Mouse (Mus musculus) B cell, adult 67 days (primary cell): ENCODE data around the gene Rsad1. TPM values are rescaled to one million over a fixed set of nuclear protein-coding genes. Genes with fewer than 3 reads are reported as not detected.

Experiments used
- total RNA-seq, 2 experiments: library from RNA; stranded (reverse); gene quantifications; 4 replicates each; pipeline ENCODE4 v1.2.4; 2023

Gene Rsad1
- total RNA-seq, result 1 to 10 TPM; 7.9 to 9.0 TPM

DNA sequence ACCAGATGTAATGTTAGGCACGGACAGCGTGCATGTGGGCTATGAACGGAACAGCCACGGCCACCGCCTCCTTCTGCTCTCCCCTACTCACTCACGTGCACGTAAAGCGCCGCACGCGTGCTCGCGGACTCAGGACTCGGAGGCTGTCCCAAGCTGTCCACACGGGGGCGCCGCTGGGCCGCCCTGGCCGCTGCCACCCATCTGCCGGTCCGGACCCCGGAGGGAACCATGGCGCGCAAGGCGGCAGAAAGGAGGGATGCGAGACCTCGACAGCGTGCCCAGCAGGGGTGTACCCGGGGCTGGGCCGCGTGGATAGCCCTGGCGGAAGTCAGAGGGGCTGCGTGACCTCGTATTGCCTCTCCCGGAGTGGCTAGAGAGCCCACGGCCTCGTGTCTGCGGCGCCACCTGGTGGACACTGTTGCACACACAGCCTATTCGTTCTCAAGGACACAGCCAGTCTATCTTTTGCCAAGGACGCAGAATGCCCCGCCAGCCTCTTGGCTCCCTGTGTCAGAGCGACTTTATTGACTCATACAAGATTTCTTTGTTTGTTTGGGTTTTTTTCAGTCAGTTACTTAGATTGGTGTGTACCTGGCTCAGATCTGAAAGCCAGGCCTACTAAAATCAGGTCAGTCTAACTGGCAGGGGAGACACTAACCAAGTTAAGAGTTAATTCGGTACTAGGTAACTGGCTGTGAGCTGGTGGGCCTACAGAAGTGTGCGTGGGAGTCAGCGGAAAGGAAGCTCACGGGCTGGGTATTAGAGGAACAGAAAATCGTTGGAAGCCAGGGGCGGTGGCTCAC is at the start of gene Rsad1:
TSS of gene Rsad1 (minus strand) at position 368 of the 803 bp plus-strand sequence.

DNA sequence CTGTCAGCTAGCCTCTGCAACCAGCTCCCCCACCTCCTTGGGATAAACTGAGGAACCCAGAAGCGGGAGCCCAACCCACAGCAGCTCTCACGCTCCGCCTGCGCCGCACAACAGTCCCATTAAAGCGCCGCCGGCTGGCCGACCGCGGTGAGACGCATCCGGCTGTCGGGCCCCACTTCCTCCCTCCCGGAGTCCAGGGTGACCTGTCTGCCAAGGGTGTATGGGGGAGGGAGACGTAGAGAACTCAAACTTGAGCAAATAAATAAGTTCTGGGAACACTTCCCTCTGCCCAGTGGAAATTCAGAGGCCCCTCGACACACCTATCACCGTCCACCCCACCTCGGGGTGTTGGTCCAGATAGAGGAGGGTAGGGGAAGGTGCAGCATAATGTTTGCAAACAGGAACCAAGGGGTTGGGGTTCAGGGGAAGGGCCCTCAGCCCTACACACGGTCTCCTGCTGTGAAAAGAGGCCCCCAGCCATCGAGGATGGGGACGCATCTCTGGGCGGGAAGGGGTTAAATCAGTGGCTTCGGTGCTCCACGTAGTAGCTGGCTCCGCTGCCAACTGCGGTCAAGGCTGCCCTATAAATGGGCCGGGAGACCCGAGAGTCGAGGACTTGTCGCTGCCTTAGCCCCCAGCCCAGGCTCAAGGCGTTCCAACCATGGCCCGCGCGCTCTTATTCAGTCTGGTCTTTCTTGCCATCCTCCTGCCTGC is 15.5 kb upstream of the Rsad1 start, which contains the start of gene Chad:
TSS of gene Chad (plus strand) at position 611 of the 714 bp plus-strand sequence.

DNA sequence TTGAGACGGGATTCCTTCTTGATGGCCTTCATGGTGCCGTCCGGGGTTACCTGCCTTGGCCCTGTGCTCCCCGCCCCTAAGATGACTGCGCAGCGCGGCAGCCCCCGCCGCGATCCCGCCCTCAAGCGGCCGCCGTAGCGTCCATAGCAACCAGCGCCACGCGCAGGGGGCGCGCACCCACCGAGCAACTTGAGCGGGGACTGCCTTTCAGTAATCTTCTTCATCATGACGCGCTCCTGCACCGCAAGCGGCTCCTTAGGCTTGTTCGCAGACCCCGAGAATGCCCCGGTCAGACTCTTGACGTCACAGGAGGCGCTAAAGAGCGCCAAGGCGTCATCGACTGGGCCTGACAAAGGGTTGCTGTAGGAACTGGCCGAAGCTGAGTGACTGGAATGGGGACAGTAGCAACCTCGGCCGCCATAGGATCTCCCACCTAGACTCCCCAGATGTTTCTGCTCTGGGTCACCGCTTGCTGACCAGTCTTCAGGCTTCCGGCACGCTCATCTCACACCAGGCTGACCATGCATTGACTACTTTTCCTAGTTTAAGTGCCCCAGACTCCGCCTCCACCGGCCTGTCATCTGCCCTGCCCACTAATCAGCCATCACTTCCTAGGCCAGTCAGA is 27.7 kb downstream of the Rsad1 start, which contains the start of gene Mycbpap:
TSS of gene Mycbpap (minus strand) at position 524 of the 625 bp plus-strand sequence.

DNA sequence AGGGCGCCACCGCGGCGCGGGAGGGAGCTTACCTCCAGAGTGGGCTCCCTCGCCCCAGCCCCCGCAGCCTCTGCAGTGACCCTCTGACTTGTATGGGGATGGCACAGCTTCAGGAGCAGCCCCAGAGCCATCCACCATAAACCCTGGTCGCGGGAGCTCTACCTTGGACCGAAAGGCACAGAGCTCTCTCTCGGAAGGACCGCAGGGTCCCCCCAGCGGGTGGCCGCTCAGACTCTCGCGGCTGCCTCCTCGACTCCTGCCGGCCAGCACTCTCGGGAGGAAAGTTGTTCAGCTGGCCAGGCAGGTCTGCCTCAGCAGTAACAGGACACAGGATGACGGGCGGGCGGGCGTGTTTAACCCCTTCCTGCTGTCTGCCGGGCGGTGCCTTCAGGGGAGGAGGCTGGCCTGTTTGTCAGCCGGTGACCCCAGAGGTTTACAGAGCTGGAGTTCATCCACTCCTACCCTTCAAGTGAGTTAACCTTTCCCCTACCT is 49.3 kb downstream of the Rsad1 start, which contains the start of gene Epn3:
TSS of gene Epn3 (minus strand) at position 314 of the 492 bp plus-strand sequence.

Other genes starting within 250 kb of the Rsad1 start
- gene Luc7l3, start 227.3 kb downstream of the Rsad1 start, total RNA-seq, result 100 to 1,000 TPM; 101 to 104 TPM
- 10 to 100 TPM; 59.0 to 64.9 TPM for gene Ankrd40, start 221.3 kb downstream of the Rsad1 start, total RNA-seq
- under 1 TPM; 0.62 to 0.96 TPM for gene Abcc3, start 156.3 kb downstream of the Rsad1 start, total RNA-seq
- gene Cacna1g, start 75.1 kb downstream of the Rsad1 start, total RNA-seq, result not detected
- not detected for gene Spata20, start 63.1 kb downstream of the Rsad1 start, total RNA-seq
- not detected for gene Epn3, start 49.3 kb downstream of the Rsad1 start, total RNA-seq
- gene Mycbpap, start 27.5 kb downstream of the Rsad1 start, total RNA-seq, result 1 to 10 TPM in 1 of 2 experiments, not detected in 1; 1.0 TPM
- not detected for gene Chad, start 15.8 kb upstream of the Rsad1 start, total RNA-seq
- 10 to 100 TPM; 79.2 to 95.4 TPM for gene Acsf2, start 52.6 kb upstream of the Rsad1 start, total RNA-seq
- gene Lrrc59, start 80.5 kb upstream of the Rsad1 start, total RNA-seq, result 10 to 100 TPM; 62.1 to 68.1 TPM
- gene Mrpl27, start 104.5 kb upstream of the Rsad1 start, total RNA-seq, result 10 to 100 TPM; 16.9 to 25.4 TPM
- gene Eme1, start 104.7 kb upstream of the Rsad1 start, total RNA-seq, result 1 to 10 TPM; 1.4 to 2.3 TPM
- gene Xylt2, start 128.3 kb upstream of the Rsad1 start, total RNA-seq, result 10 to 100 TPM; 20.6 to 28.2 TPM
- not detected for gene Gm11541, start 155.2 kb upstream of the Rsad1 start, total RNA-seq
- under 1 TPM in 1 of 2 experiments, not detected in 1; 0.47 TPM for gene Cdc34b, start 192.5 kb upstream of the Rsad1 start, total RNA-seq
- gene Tmem92, start 233.4 kb upstream of the Rsad1 start, total RNA-seq, result not detected